13 mouse cellular contexts compared by ENCODE assay signal in genomic region chr10:95110786-95111185, GRCm38 (mm10).
"Had no signal": no experiment of that assay in that cellular context is flagged by ENCODE, and none has a peak within 500 bp of the region (broad histone marks: within the 10 kb centered on the region; RNA-seq: fewer than 3 reads in every experiment).

No protein-coding gene starts in this region.

- DNase-seq: liver, postnatal 0 days; lung, adult 2 months; lung, postnatal 14 days; lung, postnatal 36 days; midbrain, embryonic 14.5 days; retina, postnatal 1 day; right cerebral cortex, adult 18-20 months; right cerebral cortex, postnatal 25 days; right cerebral cortex, postnatal 4 days; spleen, adult 18-20 months; thymus, adult 18-20 months; thymus, postnatal 14 days; thymus, postnatal 36 days had no signal
